Mouse (Mus musculus): ENCODE measurements at regions not wholly inside any gene's neighbourhood (a gene's known extent, or its start where the extent isn't known, plus 50 kb on each side); places are given as distances from the start of the nearest gene placed in this dataset.

DNA sequence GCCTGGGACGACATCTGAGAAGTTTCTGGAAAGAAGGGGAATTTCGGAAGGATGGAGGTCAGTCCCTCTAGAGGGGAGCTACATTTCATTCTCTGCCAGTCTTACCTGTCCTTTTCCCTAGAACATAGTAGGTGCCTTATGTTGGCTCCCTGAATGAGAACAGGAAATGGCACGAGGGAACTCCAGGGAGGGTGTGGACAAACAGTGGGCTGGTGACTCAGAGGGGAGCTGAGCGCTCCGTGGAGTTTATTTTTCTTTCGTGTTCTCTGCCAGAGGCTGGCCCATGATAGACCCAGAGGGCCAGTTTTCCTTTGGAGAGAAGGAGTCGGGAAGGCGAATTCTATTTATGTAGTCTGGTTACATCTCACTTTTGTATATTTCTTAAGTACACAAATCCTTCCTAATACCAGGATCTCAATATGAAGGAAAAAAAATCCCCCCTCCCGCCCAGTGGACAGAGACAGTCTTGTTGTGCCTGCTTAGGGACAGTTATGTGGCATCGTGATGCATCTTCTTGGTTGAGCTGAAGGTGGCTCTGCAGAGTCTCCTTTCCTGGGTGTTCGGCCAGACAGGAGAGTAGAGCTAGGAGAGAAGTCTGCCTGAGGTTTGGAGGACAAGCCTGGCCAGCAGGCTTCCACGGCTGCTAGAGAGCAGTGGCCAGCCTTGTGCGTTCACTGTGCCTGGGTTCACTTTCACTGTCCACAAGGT is 84.3 kb upstream of the Rbpj start:
- no peak overlapping the region for H3K27ac ChIP-seq
- no peaks in the 10 kb centered on the region for H3K36me3 ChIP-seq
- no peak overlapping the region for H3K4me3 ChIP-seq (replicated peaks)
- no peaks in the 10 kb centered on the region for H3K4me1 ChIP-seq (replicated peaks)
- ATAC-seq (ENCODE audit: low read depth) (no peak), DNase-seq (no peak)
- 46% methylated on average over 13 of the region's 13 CpGs for WGBS (ENCODE audit: insufficient replicate concordance)
- H3K27me3 ChIP-seq: no peaks in the 10 kb centered on the region
- no peak overlapping the region for H3K9ac ChIP-seq
- H3K9me3 ChIP-seq (replicated peaks): no peaks in the 10 kb centered on the region
- no peak overlapping the region for H3K4me2 ChIP-seq

DNA sequence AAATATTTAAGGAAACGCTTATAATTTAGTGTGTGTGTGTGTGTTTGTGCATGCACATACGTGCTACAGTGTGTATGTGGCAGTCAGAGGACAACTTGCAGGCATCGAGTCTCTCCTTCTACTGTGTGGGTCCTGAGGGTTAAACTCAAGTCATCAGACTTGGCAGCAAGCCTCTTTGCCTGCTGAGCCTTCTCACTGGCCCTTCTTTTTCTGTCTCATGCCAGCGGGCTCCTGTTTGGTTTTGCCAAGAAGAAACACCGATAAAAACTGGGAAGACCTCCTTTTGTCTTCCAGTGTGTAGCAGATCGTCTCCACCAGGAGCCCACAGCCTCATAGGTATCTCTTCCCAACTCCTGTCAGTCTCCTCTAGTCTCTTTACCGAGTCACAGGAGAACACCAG is 81.9 kb upstream of the Rbpj start:
- no peak overlapping the region for H3K27ac ChIP-seq
- WGBS (ENCODE audit: insufficient replicate concordance): 66% methylated on average over 7 of the region's 7 CpGs
- DNase-seq (no peak), ATAC-seq (ENCODE audit: low read depth) (no peak)
- no peaks in the 10 kb centered on the region for H3K27me3 ChIP-seq
- H3K36me3 ChIP-seq: no peaks in the 10 kb centered on the region
- no peaks in the 10 kb centered on the region for H3K9me3 ChIP-seq (replicated peaks)
- no peak overlapping the region for H3K9ac ChIP-seq
- no peak overlapping the region for H3K4me2 ChIP-seq
- H3K4me1 ChIP-seq (replicated peaks): no peaks in the 10 kb centered on the region
- no peak overlapping the region for H3K4me3 ChIP-seq (replicated peaks)

DNA sequence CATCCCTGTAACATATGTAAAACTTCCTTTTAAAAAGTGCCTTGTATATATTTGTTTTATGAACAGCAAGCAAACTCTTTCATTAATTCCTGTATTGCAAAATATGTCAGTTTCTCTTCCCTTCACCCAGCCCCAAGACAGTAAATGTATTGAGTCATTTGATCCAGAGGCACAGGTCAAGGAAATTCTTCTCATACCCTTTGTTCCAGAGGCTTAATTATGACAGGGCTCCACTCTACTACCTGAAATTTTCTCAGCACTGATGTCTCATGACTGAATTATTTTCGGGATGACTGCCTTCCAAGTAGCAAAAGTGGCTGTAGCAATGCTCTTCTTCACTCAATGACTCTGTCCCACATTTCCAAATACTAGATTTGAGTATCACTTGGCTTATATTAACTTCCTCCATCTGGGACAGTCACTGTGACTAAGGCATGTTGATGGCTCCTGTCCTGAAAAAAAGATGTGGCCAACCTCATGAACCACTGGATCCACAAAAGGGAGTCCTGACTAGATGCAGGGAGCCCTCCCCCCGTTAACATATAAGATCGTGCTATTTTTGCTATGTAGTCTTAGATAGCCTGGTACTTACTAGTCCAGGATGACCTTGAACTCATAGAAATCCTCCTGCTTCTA is 80.3 kb upstream of the Rbpj start:
- no peak overlapping the region for H3K4me2 ChIP-seq
- no peak overlapping the region for H3K27ac ChIP-seq
- no peaks in the 10 kb centered on the region for H3K36me3 ChIP-seq
- ATAC-seq (ENCODE audit: low read depth) (no peak), DNase-seq (no peak)
- no peaks in the 10 kb centered on the region for H3K9me3 ChIP-seq (replicated peaks)
- 63% methylated on average over 3 of the region's 3 CpGs for WGBS (ENCODE audit: insufficient replicate concordance)
- H3K4me1 ChIP-seq (replicated peaks): no peaks in the 10 kb centered on the region
- no peak overlapping the region for H3K9ac ChIP-seq
- no peak overlapping the region for H3K4me3 ChIP-seq (replicated peaks)
- no peaks in the 10 kb centered on the region for H3K27me3 ChIP-seq

DNA sequence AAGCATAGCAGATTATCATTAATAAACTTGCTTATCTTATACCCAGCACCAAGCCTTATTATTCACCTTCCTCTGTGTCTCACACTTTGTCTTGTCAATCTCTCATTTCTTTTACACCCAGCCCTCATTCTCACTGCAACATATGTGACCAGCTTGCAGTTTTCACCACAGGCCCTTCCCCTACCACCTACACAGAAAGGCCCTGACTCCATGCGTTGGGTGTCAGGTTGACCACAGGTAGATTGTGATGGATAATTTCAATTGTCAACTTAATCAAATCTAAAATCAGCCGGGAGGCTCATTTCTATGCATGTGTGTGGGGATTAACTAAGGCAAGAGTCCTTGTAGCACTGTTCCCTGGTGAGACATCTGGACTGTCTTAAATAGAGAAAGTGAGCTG is 72.4 kb upstream of the Rbpj start:
- Histone ChIP-seq H3K4me1 (replicated peaks) (no peaks in the 10 kb centered on the region), H3K4me2 (no peak overlapping the region), H3K36me3 (no peaks in the 10 kb centered on the region), H3K9me3 (replicated peaks) (no peaks in the 10 kb centered on the region), H3K27me3 (no peaks in the 10 kb centered on the region), H3K9ac (no peak overlapping the region), H3K4me3 (replicated peaks) (no peak overlapping the region), H3K27ac (no peak overlapping the region)
- ATAC-seq (ENCODE audit: low read depth): no peak
- WGBS (ENCODE audit: insufficient replicate concordance): 63% methylated on average over 2 of the region's 2 CpGs
- no peak for DNase-seq

DNA sequence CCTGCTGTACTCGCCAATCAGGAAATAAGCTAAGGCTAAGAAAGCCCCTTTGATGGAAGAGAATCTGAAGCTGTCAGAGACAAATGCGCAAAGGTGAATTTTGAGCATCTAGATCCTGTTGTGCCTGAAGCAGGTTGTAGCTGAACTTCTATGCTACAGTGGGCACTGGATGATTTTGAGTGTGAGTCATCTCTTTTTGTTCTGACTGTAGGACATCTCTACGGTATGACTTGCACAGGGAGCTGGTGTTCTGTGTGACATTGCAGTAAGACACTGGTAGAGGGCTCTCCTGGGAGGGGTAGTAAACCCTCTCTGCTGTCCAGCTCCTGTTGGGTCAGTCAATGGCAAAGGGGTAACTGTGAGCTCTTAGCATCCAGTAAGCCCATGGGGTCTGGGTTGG is 71.4 kb upstream of the Rbpj start:
- no peak overlapping the region for H3K4me2 ChIP-seq
- WGBS (ENCODE audit: insufficient replicate concordance): 70% methylated on average over 3 of the region's 3 CpGs
- DNase-seq: no peak
- no peaks in the 10 kb centered on the region for H3K36me3 ChIP-seq
- ATAC-seq (ENCODE audit: low read depth): no peak
- H3K9me3 ChIP-seq (replicated peaks): no peaks in the 10 kb centered on the region
- no peaks in the 10 kb centered on the region for H3K27me3 ChIP-seq
- no peaks in the 10 kb centered on the region for H3K4me1 ChIP-seq (replicated peaks)
- H3K9ac ChIP-seq: no peak overlapping the region
- no peak overlapping the region for H3K4me3 ChIP-seq (replicated peaks)
- H3K27ac ChIP-seq: no peak overlapping the region

DNA sequence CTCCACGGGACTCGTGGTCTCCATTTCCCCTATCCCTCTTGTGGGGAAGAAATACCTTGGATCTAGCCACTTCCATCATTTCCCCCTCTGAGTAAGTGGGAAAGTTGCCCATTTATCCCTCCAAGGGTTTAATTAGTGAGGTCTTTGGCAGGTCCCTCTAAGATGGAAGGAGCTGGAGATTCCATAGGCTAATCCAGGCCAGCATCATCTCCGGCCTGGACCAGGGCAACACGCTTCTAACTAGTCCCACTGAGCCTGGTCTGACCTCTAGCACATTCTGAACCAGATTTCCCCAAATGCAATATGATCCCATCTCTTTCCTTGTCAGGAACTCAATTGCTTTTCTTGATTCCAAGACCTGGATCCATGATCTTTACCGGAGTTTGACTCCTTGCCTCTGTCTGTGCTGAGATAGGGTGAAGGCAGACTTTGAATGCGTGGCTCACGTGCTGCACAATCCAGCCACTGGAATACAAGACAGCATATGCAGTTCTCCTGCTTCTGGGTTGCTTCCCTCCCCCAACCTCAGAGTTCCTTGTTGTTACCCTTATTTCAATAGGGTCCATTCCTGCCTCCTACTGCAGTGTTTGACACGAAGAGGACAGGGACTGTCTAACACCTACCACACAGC is 67.4 kb upstream of the Rbpj start:
- H3K4me1 ChIP-seq (replicated peaks): peaks cover 9% of the 10 kb centered on the region; the same call in 1 of the 2 replicates
- WGBS (ENCODE audit: insufficient replicate concordance): 72% methylated on average over 8 of the region's 8 CpGs
- H3K27me3 ChIP-seq: no peaks in the 10 kb centered on the region
- no peak overlapping the region for H3K4me3 ChIP-seq (replicated peaks)
- ATAC-seq (ENCODE audit: low read depth) (no peak), DNase-seq (no peak)
- H3K9ac ChIP-seq: no peak overlapping the region
- H3K4me2 ChIP-seq: no peak overlapping the region
- no peaks in the 10 kb centered on the region for H3K36me3 ChIP-seq
- no peaks in the 10 kb centered on the region for H3K9me3 ChIP-seq (replicated peaks)
- H3K27ac ChIP-seq: no peak overlapping the region

DNA sequence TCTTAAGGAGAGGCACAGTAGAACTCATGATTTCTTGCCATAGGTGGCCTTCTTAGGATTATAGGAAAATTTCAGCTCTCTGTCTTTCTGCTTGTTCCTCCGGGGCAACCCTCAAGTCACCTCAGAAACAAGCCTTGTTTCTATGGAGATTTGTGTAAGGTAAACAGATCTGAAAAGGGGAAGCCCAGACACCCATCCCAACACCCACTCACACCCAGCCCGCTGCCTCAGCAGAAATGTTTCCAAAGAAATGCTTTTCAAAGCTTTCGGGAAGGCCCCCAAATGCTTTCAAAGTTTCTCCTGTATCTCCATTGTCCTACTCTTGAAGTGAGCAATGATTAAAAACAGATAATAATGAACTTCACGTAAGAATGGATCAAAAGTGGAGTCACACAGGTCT is 64.9 kb upstream of the Rbpj start:
- no peaks in the 10 kb centered on the region for H3K27me3 ChIP-seq
- H3K4me3 ChIP-seq (replicated peaks): no peak overlapping the region
- no peak for ATAC-seq (ENCODE audit: low read depth)
- H3K9me3 ChIP-seq (replicated peaks): no peaks in the 10 kb centered on the region
- H3K9ac ChIP-seq: no peak overlapping the region
- DNase-seq: no peak
- H3K4me1 ChIP-seq (replicated peaks): peaks cover 9% of the 10 kb centered on the region; the same call in 1 of the 2 replicates
- WGBS (ENCODE audit: insufficient replicate concordance): 43% methylated on average over 4 of the region's 4 CpGs
- no peaks in the 10 kb centered on the region for H3K36me3 ChIP-seq
- H3K4me2 ChIP-seq: no peak overlapping the region
- H3K27ac ChIP-seq: no peak overlapping the region

DNA sequence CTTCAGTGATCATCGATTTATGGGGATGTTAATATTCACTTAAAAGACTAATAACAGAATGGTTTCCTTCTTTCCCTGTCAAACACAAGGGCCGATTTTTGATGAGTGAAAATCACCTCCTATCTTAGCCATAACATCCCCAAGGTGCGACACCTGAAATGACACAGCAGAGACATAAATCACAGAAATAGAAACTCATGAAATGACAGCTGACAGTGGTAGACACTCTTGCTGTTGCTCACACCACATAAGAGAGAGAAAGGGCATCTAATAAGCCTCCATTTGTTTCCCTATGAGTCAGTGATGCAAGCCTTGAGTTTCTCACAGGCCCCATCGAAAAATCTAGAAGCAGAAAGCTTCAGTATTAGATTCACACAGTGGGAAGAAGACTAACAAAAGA is 63.9 kb upstream of the Rbpj start:
- no peaks in the 10 kb centered on the region for H3K9me3 ChIP-seq (replicated peaks)
- H3K9ac ChIP-seq: no peak overlapping the region
- 61% methylated on average over 4 of the region's 4 CpGs for WGBS (ENCODE audit: insufficient replicate concordance)
- H3K4me3 ChIP-seq (replicated peaks): no peak overlapping the region
- H3K4me1 ChIP-seq (replicated peaks): peaks cover 9% of the 10 kb centered on the region; the same call in 1 of the 2 replicates
- no peak for DNase-seq
- H3K27me3 ChIP-seq: no peaks in the 10 kb centered on the region
- no peak for ATAC-seq (ENCODE audit: low read depth)
- H3K4me2 ChIP-seq: no peak overlapping the region
- no peaks in the 10 kb centered on the region for H3K36me3 ChIP-seq
- H3K27ac ChIP-seq: no peak overlapping the region

DNA sequence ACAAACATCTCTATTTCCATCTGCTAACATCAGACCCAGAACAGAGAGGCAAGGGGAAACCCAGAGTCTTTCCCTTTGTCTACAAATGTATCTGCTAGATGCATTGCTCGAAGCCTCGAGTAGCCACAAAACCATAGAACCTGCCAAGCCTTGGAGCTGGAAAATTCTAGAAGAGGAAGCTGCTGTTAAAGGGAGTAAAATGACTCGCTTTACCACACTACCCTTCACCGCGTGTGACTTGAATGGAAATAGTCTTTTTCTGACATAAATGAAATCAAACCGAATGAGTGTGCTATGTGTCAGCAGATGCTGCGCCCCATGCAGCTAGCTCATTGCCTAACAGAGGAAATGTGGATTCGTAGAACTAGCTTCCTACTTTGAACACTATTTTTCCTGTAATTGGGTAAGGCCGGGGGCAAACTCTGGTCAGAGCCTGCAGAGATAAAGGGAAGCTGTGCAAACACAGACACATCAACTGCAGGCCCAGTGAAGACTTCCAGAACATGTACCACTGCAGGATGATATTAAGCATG is 63.3 kb upstream of the Rbpj start:
- H3K4me3 ChIP-seq (replicated peaks): no peak overlapping the region
- ATAC-seq (ENCODE audit: low read depth) (no peak), DNase-seq (no peak)

DNA sequence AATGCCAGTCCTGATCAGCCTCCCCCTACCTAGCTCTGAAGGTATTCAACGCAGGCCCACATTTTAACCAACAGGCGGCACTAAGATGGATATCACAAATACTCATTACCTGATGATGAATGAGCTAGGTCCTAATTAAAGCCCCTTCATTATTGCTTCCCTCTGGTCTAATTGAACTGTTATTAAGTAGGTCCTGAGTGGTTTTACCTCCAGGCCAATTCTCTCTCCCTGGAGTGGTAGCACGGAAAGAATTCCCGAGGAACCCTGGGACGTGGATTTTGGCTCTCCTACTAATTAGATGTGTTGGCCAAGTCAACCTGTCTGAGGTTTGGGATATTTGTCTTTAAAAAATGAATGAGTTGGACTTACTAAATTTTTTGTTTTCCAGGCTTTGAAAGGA is 60.0 kb upstream of the Rbpj start:
- Histone ChIP-seq H3K4me1 (replicated peaks) (peaks cover 9% of the 10 kb centered on the region; the same call in 1 of the 2 replicates), H3K9me3 (replicated peaks) (no peaks in the 10 kb centered on the region), H3K4me2 (no peak overlapping the region), H3K4me3 (replicated peaks) (no peak overlapping the region), H3K27me3 (no peaks in the 10 kb centered on the region), H3K9ac (no peak overlapping the region), H3K36me3 (no peaks in the 10 kb centered on the region), H3K27ac (no peak overlapping the region)
- WGBS (ENCODE audit: insufficient replicate concordance): 66% methylated on average over 5 of the region's 5 CpGs
- ATAC-seq (ENCODE audit: low read depth): no peak
- DNase-seq: no peak

More for the DNA sequence above, 63.3 kb upstream of the Rbpj start:
- no peaks in the 10 kb centered on the region for H3K36me3 ChIP-seq
- no peaks in the 10 kb centered on the region for H3K27me3 ChIP-seq
- no peak overlapping the region for H3K4me2 ChIP-seq
- no peak overlapping the region for H3K27ac ChIP-seq
- 19% methylated on average over 9 of the region's 9 CpGs for WGBS (ENCODE audit: insufficient replicate concordance)
- no peaks in the 10 kb centered on the region for H3K9me3 ChIP-seq (replicated peaks)
- no peak overlapping the region for H3K9ac ChIP-seq
- H3K4me1 ChIP-seq (replicated peaks): peaks cover 9% of the 10 kb centered on the region; the same call in 1 of the 2 replicates

DNA sequence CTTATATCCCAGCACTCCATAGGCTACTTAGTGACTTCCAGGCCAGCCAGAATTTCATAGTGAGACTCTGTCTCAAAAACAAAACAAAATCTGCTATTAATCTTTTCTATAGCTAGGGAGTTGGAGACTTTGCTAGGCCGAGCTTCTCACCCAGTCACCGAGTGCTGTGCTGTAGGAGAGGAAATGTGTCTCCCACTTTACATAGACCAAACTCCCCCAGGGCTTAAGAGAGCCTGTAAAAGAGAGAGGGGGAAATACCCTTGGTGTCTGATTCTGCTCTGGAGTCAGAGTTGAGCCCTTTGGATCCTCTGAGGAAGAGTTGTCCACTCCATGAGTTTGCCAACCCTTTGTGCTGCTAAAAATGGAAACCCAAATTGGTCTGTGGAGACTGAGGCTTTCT is 58.3 kb upstream of the Rbpj start:
- Histone ChIP-seq H3K9me3 (replicated peaks) (no peaks in the 10 kb centered on the region), H3K4me2 (no peak overlapping the region), H3K27ac (no peak overlapping the region), H3K27me3 (no peaks in the 10 kb centered on the region), H3K4me1 (replicated peaks) (peaks cover 4% of the 10 kb centered on the region; the same call in 1 of the 2 replicates), H3K36me3 (no peaks in the 10 kb centered on the region), H3K4me3 (replicated peaks) (no peak overlapping the region), H3K9ac (no peak overlapping the region)
- DNase-seq (no peak), ATAC-seq (ENCODE audit: low read depth) (no peak)
- 60% methylated on average over 2 of the region's 2 CpGs for WGBS (ENCODE audit: insufficient replicate concordance)

All from liver, embryonic 13.5 days (tissue).